Mouse (Mus musculus): ENCODE measurements around the gene Slc29a1. TPM values are rescaled to one million over a fixed set of nuclear protein-coding genes. Genes with fewer than 3 reads are reported as not detected.

Gene Slc29a1
- total and polyA plus RNA-seq, 3 experiments: 80.3 to 160 (median 84.6) TPM

DNA sequence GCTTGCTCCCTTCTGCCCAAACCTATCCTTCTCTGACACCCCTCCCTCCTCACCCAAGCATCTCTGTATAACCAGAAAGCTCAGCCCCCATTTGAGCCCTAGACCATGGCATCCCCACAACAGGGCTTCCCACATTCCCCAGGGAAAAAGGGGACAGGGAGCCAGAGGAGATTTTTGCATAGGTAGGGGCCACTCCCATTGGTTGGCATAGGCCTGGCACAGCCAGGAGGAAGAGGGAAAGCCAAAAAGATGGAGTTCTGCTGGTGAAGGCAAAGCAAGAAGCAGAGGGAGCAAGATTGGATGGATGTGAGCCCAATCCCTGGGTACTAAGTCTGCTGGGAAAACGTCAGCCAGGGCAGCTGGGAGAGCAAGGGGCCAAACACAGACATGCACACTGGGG lies 56.3 kb downstream of the Slc29a1 start:
- intact Hi-C loops (cut with DNase I): no loop called here
- TF ChIP-seq POLR2A (IDR thresholded peaks at IDR 0.05; ENCODE audit: insufficient read depth, low read depth, low read length) (no peak), CTCF (IDR thresholded peaks at IDR 0.05) (no peak), EP300 (IDR thresholded peaks at IDR 0.05; ENCODE audit: insufficient read depth, low read depth, low read length) (no peak)
- no peaks in the 10 kb centered on the region for H3K79me2 ChIP-seq (replicated peaks; ENCODE audit: control insufficient read depth, insufficient read depth, low read length)

DNA sequence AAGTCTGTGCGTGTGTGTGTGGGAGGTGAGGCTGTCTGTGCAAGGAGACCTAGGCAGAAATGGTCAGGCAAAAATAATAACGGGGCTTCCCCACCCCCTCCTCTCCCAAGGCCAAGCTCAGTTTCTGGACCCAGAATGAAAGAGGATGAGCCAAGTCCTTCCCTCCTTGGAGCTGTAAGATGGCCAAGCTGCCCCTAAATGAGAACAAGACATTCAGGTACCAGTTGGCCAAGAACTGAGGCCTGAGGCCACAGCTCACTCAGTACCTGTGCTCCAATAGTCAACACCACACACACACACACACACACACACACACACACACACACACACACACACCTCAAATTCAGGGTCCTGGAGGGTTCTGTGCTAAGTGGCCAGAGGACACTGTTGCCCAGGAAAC lies 56.7 kb downstream of the Slc29a1 start:
- 70% methylated on average over 2 of the region's 2 CpGs for WGBS
- Histone ChIP-seq H3K4me3 (no peak overlapping the region), H3K36me3 (ENCODE audit: control insufficient read depth, insufficient read depth, low read length) (no peaks in the 10 kb centered on the region), H3K9ac (ENCODE audit: low read depth, low read length) (no peak overlapping the region), H3K27ac (no peak overlapping the region), H3K79me2 (replicated peaks; ENCODE audit: control insufficient read depth, insufficient read depth, low read length) (no peaks in the 10 kb centered on the region), H3K27me3 (ENCODE audit: control insufficient read depth, insufficient read depth, low read length) (peaks cover 21% of the 10 kb centered on the region), H3K4me1 (ENCODE audit: control insufficient read depth, insufficient read depth, low read length) (no peaks in the 10 kb centered on the region)
- DNase-seq: no peak
- intact Hi-C loops (cut with DNase I): no loop called here
- TF ChIP-seq CTCF (IDR thresholded peaks at IDR 0.05) (no peak), POLR2A (IDR thresholded peaks at IDR 0.05; ENCODE audit: insufficient read depth, low read depth, low read length) (no peak), EP300 (IDR thresholded peaks at IDR 0.05; ENCODE audit: insufficient read depth, low read depth, low read length) (no peak)

More for the DNA sequence above, 56.3 kb downstream of the Slc29a1 start:
- Histone ChIP-seq H3K27ac (no peak overlapping the region), H3K4me3 (no peak overlapping the region), H3K4me1 (ENCODE audit: control insufficient read depth, insufficient read depth, low read length) (no peaks in the 10 kb centered on the region), H3K27me3 (ENCODE audit: control insufficient read depth, insufficient read depth, low read length) (peaks cover 21% of the 10 kb centered on the region), H3K36me3 (ENCODE audit: control insufficient read depth, insufficient read depth, low read length) (no peaks in the 10 kb centered on the region), H3K9ac (ENCODE audit: low read depth, low read length) (no peak overlapping the region)
- 29% methylated on average over 1 of the region's 1 CpGs for WGBS
- DNase-seq: no peak

DNA sequence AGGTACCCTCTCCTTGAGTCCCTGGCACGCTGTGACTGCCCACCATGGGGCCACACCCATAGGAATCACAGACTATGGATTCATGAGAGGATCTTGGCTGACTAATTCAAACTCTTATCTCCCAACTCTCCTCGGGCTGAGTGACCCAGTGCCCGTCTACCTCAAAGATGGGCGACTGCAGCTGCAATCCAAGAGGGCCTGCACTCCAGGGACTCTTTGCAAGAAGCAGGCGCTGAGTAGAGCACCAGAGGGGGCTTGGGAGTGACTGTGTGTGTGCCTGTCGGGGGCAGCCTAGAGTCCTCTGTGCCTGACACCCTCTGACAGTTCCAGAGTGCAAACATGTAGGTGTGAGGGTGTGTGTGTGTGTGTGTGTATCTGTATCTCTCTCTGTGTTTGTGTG lies 57.3 kb downstream of the Slc29a1 start:
- Histone ChIP-seq H3K27ac (no peak overlapping the region), H3K79me2 (replicated peaks; ENCODE audit: control insufficient read depth, insufficient read depth, low read length) (no peaks in the 10 kb centered on the region), H3K27me3 (ENCODE audit: control insufficient read depth, insufficient read depth, low read length) (peaks cover 20% of the 10 kb centered on the region), H3K4me3 (no peak overlapping the region), H3K4me1 (ENCODE audit: control insufficient read depth, insufficient read depth, low read length) (no peaks in the 10 kb centered on the region), H3K36me3 (ENCODE audit: control insufficient read depth, insufficient read depth, low read length) (no peaks in the 10 kb centered on the region), H3K9ac (ENCODE audit: low read depth, low read length) (no peak overlapping the region)
- intact Hi-C loops (cut with DNase I): no loop called here
- TF ChIP-seq EP300 (IDR thresholded peaks at IDR 0.05; ENCODE audit: insufficient read depth, low read depth, low read length): no peak
- no peak for TF ChIP-seq CTCF (IDR thresholded peaks at IDR 0.05)
- no peak for TF ChIP-seq POLR2A (IDR thresholded peaks at IDR 0.05; ENCODE audit: insufficient read depth, low read depth, low read length)
- no peak for DNase-seq
- 21% methylated on average over 6 of the region's 6 CpGs for WGBS

DNA sequence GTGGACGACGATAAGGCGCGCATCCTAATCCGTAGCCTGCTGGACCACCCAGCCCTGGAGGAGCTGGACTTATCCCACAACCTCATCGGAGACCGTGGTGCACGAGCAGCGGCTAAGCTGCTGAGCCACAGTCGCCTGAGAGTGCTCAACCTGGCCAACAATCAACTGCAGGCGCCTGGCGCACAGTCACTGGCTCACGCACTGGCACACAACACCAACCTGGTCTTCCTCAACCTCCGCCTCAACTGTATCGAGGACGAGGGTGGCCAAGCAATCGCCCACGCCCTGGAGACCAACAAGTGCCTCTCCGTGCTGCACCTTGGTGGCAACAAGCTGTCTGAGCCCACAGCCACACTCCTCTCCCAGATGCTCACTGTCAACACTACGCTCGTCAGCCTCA lies 59.7 kb downstream of the Slc29a1 start:
- Histone ChIP-seq H3K27me3 (ENCODE audit: control insufficient read depth, insufficient read depth, low read length) (peaks cover 6% of the 10 kb centered on the region), H3K79me2 (replicated peaks; ENCODE audit: control insufficient read depth, insufficient read depth, low read length) (no peaks in the 10 kb centered on the region), H3K9ac (ENCODE audit: low read depth, low read length) (no peak overlapping the region), H3K4me1 (ENCODE audit: control insufficient read depth, insufficient read depth, low read length) (no peaks in the 10 kb centered on the region), H3K27ac (no peak overlapping the region), H3K4me3 (no peak overlapping the region), H3K36me3 (ENCODE audit: control insufficient read depth, insufficient read depth, low read length) (no peaks in the 10 kb centered on the region)
- TF ChIP-seq EP300 (IDR thresholded peaks at IDR 0.05; ENCODE audit: insufficient read depth, low read depth, low read length) (no peak), CTCF (IDR thresholded peaks at IDR 0.05) (no peak), POLR2A (IDR thresholded peaks at IDR 0.05; ENCODE audit: insufficient read depth, low read depth, low read length) (no peak)
- DNase-seq: no peak
- WGBS: 69% methylated on average over 21 of the region's 21 CpGs
- intact Hi-C loops (cut with DNase I): no loop called here

DNA sequence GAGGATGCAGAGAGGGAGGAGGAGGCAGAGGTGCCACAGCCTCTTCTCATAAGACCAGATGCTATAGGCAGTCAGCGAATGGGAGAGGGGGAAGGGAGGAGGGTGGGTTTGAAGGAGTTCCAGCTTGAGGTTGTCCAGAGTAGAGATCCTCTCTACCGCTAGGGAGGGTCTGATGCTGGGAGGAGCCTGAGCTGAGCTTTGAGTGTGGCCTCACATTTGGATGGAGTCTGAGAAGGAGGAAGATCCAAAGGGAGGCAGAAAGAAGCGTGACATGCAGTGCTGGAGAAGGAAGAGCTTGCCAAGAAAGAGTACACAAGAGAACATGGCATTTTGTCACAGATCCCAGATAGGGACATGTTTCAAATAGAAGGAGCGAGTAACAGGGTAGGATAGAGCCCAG lies 61.0 kb downstream of the Slc29a1 start:
- Histone ChIP-seq H3K4me3 (no peak overlapping the region), H3K79me2 (replicated peaks; ENCODE audit: control insufficient read depth, insufficient read depth, low read length) (no peaks in the 10 kb centered on the region), H3K9ac (ENCODE audit: low read depth, low read length) (no peak overlapping the region), H3K27ac (no peak overlapping the region), H3K27me3 (ENCODE audit: control insufficient read depth, insufficient read depth, low read length) (peaks cover 1% of the 10 kb centered on the region), H3K36me3 (ENCODE audit: control insufficient read depth, insufficient read depth, low read length) (no peaks in the 10 kb centered on the region), H3K4me1 (ENCODE audit: control insufficient read depth, insufficient read depth, low read length) (no peaks in the 10 kb centered on the region)
- no peak for DNase-seq
- WGBS: 52% methylated on average over 4 of the region's 4 CpGs
- TF ChIP-seq POLR2A (IDR thresholded peaks at IDR 0.05; ENCODE audit: insufficient read depth, low read depth, low read length) (no peak), EP300 (IDR thresholded peaks at IDR 0.05; ENCODE audit: insufficient read depth, low read depth, low read length) (no peak), CTCF (IDR thresholded peaks at IDR 0.05) (no peak)
- intact Hi-C loops (cut with DNase I): no loop called here

DNA sequence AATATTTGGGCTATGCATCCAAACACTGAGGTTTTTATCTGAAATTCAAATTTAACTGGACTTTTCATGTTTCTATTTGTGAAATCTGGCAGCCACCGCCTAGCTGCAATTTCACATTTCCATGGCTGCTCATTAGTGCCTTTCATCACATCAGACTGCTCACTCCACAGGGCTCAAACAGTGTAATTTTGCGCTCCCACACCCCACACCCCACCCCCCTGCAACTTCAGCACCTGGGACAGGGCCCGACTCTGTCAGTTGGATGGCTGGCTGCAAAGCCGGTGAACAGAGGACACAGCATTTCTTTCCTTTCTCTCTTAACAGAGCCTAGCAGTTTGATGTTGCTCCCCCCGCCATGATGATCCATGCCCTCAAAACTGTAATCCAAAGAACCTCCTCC lies 63.1 kb downstream of the Slc29a1 start:
- TF ChIP-seq POLR2A (IDR thresholded peaks at IDR 0.05; ENCODE audit: insufficient read depth, low read depth, low read length) (no peak), EP300 (IDR thresholded peaks at IDR 0.05; ENCODE audit: insufficient read depth, low read depth, low read length) (no peak), CTCF (IDR thresholded peaks at IDR 0.05) (no peak)

More for the DNA sequence above, 63.1 kb downstream of the Slc29a1 start:
- Histone ChIP-seq H3K36me3 (ENCODE audit: control insufficient read depth, insufficient read depth, low read length) (no peaks in the 10 kb centered on the region), H3K79me2 (replicated peaks; ENCODE audit: control insufficient read depth, insufficient read depth, low read length) (no peaks in the 10 kb centered on the region), H3K27ac (no peak overlapping the region), H3K27me3 (ENCODE audit: control insufficient read depth, insufficient read depth, low read length) (peaks cover 1% of the 10 kb centered on the region), H3K4me1 (ENCODE audit: control insufficient read depth, insufficient read depth, low read length) (no peaks in the 10 kb centered on the region), H3K9ac (ENCODE audit: low read depth, low read length) (no peak overlapping the region), H3K4me3 (no peak overlapping the region)
- DNase-seq: no peak
- 8% methylated on average over 5 of the region's 5 CpGs for WGBS
- intact Hi-C loops (cut with DNase I): no loop called here

Other genes starting within 250 kb of the Slc29a1 start
- gene Cdc5l, start 165.9 kb downstream of the Slc29a1 start, total RNA-seq (2021): 10 to 100 TPM; 39.4 to 40.5 TPM
- gene Cdc5l, start 165.9 kb downstream of the Slc29a1 start, polyA plus RNA-seq (2012; rRNA removed): 7.3 and 14.3 TPM in 2 replicates
- under 1 TPM in 1 of 2 experiments, not detected in 1; 0.16 TPM for gene Spats1, start 124.2 kb downstream of the Slc29a1 start, total RNA-seq (2021)
- 0.38 TPM in 1 of 2 replicates, not detected in the other for gene Spats1, start 124.2 kb downstream of the Slc29a1 start, polyA plus RNA-seq (2012; rRNA removed)
- gene Aars2, start 92.8 kb downstream of the Slc29a1 start, total RNA-seq (2021): 10 to 100 TPM; 17.2 to 18.4 TPM
- gene Aars2, start 92.8 kb downstream of the Slc29a1 start, polyA plus RNA-seq (2012; rRNA removed): 17.6 and 18.2 TPM in 2 replicates
- not detected for gene Tcte1, start 76.2 kb downstream of the Slc29a1 start, total RNA-seq (2021)
- 0.09 and 0.90 TPM in 2 replicates for gene Tcte1, start 76.2 kb downstream of the Slc29a1 start, polyA plus RNA-seq (2012; rRNA removed)
- under 1 TPM in 1 of 2 experiments, not detected in 1; 0.07 TPM for gene Tmem151b, start 49.9 kb downstream of the Slc29a1 start, total RNA-seq (2021)
- gene Tmem151b, start 49.9 kb downstream of the Slc29a1 start, polyA plus RNA-seq (2012; rRNA removed): 0.04 and 0.06 TPM in 2 replicates
- 1 to 10 TPM; 1.1 TPM for gene Nfkbie, start 43.9 kb downstream of the Slc29a1 start, total RNA-seq (2021)
- 1.6 and 2.2 TPM in 2 replicates for gene Nfkbie, start 43.9 kb downstream of the Slc29a1 start, polyA plus RNA-seq (2012; rRNA removed)
- 10 to 100 TPM; 23.4 to 24.0 TPM for gene Slc35b2, start 35.7 kb downstream of the Slc29a1 start, total RNA-seq (2021)
- 45.1 and 49.2 TPM in 2 replicates for gene Slc35b2, start 35.7 kb downstream of the Slc29a1 start, polyA plus RNA-seq (2012; rRNA removed)
- 1,000 to 10,000 TPM; 1,183 to 1,319 TPM for gene Hsp90ab1, start 26.3 kb downstream of the Slc29a1 start, total RNA-seq (2021)
- gene Hsp90ab1, start 26.3 kb downstream of the Slc29a1 start, polyA plus RNA-seq (2012; rRNA removed): 464 and 736 TPM in 2 replicates
- not detected for gene Mymx, start 2.5 kb upstream of the Slc29a1 start, total RNA-seq (2021)
- not detected in 2 replicates for gene Mymx, start 2.5 kb upstream of the Slc29a1 start, polyA plus RNA-seq (2012; rRNA removed)
- gene Capn11, start 59.7 kb upstream of the Slc29a1 start, total RNA-seq (2021): under 1 TPM in 1 of 2 experiments, not detected in 1; 0.59 TPM
- gene Capn11, start 59.7 kb upstream of the Slc29a1 start, polyA plus RNA-seq (2012; rRNA removed): not detected in 2 replicates
- 100 to 1,000 TPM; 149 to 161 TPM for gene Mrpl14, start 86.7 kb upstream of the Slc29a1 start, total RNA-seq (2021)
- gene Mrpl14, start 86.7 kb upstream of the Slc29a1 start, polyA plus RNA-seq (2012; rRNA removed): 133 and 170 TPM in 2 replicates
- 10 to 100 TPM; 81.8 to 90.1 TPM for gene Tmem63b, start 87.3 kb upstream of the Slc29a1 start, total RNA-seq (2021)
- gene Tmem63b, start 87.3 kb upstream of the Slc29a1 start, polyA plus RNA-seq (2012; rRNA removed): 122 and 154 TPM in 2 replicates
- under 1 TPM in 1 of 2 experiments, not detected in 1; 0.66 TPM for gene 1600014C23Rik, start 134.2 kb upstream of the Slc29a1 start, total RNA-seq (2021)
- 0.88 TPM in 1 of 2 replicates, not detected in the other for gene 1600014C23Rik, start 134.2 kb upstream of the Slc29a1 start, polyA plus RNA-seq (2012; rRNA removed)